Mouse (Mus musculus): ENCODE measurements at regions not wholly inside any gene's neighbourhood (a gene's known extent, or its start where the extent isn't known, plus 50 kb on each side); places are given as distances from the start of the nearest gene placed in this dataset.

- DNase-seq (ENCODE audit: low spot score) = no peak
Observed at GRCm38 (mm10) chr1:151045334-151045733, 52.1 kb upstream of the Hmcn1 start.

GRCm38 (mm10) chr1:151046626-151047025 lies 53.4 kb upstream of the Hmcn1 start:
- no peak for DNase-seq (ENCODE audit: low spot score)

- no peak for DNase-seq (ENCODE audit: low spot score)
Observed at GRCm38 (mm10) chr1:151049726-151050506, 56.7 kb upstream of the Hmcn1 start.

GRCm38 (mm10) chr1:151050507-151050816 lies 57.2 kb upstream of the Hmcn1 start:
- no peak for DNase-seq (ENCODE audit: low spot score)

- no peak for DNase-seq (ENCODE audit: low spot score)
Observed at GRCm38 (mm10) chr1:151053268-151053667, 60.0 kb upstream of the Hmcn1 start.

GRCm38 (mm10) chr1:151055396-151055795 lies 62.2 kb upstream of the Hmcn1 start:
- no peak for DNase-seq (ENCODE audit: low spot score)

- DNase-seq (ENCODE audit: low spot score) = no peak
Observed at GRCm38 (mm10) chr1:151059546-151060136, 66.4 kb upstream of the Hmcn1 start.

- DNase-seq (ENCODE audit: low spot score) = no peak
Observed at GRCm38 (mm10) chr1:151065090-151065567, 71.9 kb upstream of the Hmcn1 start.

GRCm38 (mm10) chr1:151066379-151067128 lies 73.3 kb upstream of the Hmcn1 start:
- no peak for DNase-seq (ENCODE audit: low spot score)

- DNase-seq (ENCODE audit: low spot score) = no peak
Observed at GRCm38 (mm10) chr1:151074508-151075314, 81.5 kb upstream of the Hmcn1 start.

- no peak for DNase-seq (ENCODE audit: low spot score)
Observed at GRCm38 (mm10) chr1:151075541-151075940, 82.3 kb upstream of the Hmcn1 start.

- DNase-seq (ENCODE audit: low spot score) = peak; percentile 77
Observed at GRCm38 (mm10) chr1:151078909-151079522, 85.8 kb upstream of the Hmcn1 start.

- DNase-seq (ENCODE audit: low spot score) = no peak
Observed at GRCm38 (mm10) chr1:151079614-151080360, 86.6 kb upstream of the Hmcn1 start.

- no peak for DNase-seq (ENCODE audit: low spot score)
Observed at GRCm38 (mm10) chr1:151080510-151080980, 87.3 kb upstream of the Hmcn1 start.

- DNase-seq (ENCODE audit: low spot score) = no peak
Observed at GRCm38 (mm10) chr1:151082510-151083033, 89.3 kb upstream of the Hmcn1 start.

- no peak for DNase-seq (ENCODE audit: low spot score)
Observed at GRCm38 (mm10) chr1:151083806-151084205, 90.6 kb upstream of the Hmcn1 start.

GRCm38 (mm10) chr1:151086111-151086859 lies 93.0 kb upstream of the Hmcn1 start:
- DNase-seq (ENCODE audit: low spot score) = no peak

- no peak for DNase-seq (ENCODE audit: low spot score)
Observed at GRCm38 (mm10) chr1:151087151-151087660, 94.0 kb upstream of the Hmcn1 start.

GRCm38 (mm10) chr1:151087811-151088511 lies 94.4 kb upstream of the Gm47985 start:
- DNase-seq (ENCODE audit: low spot score) = no peak
